Mouse (Mus musculus) cerebellum, adult 2 months (tissue): ENCODE results near the gene 4930470P17Rik. TPM values are rescaled to one million over a fixed set of nuclear protein-coding genes. Genes with fewer than 3 reads are reported as not detected.

Experiments
- DNase-seq, 2 experiments: peaks; one replicate each; pipeline ENCODE4 v3.0.0; 2021
- H3K27ac ChIP-seq: fragments of 200-500 bp; 2 replicates; pipeline ENCODE4 v1.5.1; 2012; ENCODE audit warnings: low read length, control low read depth, inconsistent platforms; ENCODE audit not compliant: insufficient read depth
- H3K27me3 ChIP-seq: fragments of 200-500 bp; 2 replicates; pipeline ENCODE4 v1.6.1; 2012; ENCODE audit warnings: inconsistent platforms, mild to moderate bottlenecking, low read length, moderate library complexity; ENCODE audit not compliant: control insufficient read depth, insufficient read depth
- H3K4me1 ChIP-seq: fragments of 200-500 bp; 2 replicates; pipeline ENCODE4 v1.6.1; 2011; ENCODE audit warnings: low read length; ENCODE audit not compliant: control insufficient read depth, insufficient read depth
- H3K4me3 ChIP-seq: fragments of 200-500 bp; replicated peaks from 2 replicates; pipeline ENCODE3; 2011; ENCODE audit warnings: mild to moderate bottlenecking, low read depth, low read length, control low read depth; ENCODE audit not compliant: insufficient read depth
- CTCF ChIP-seq: fragments of 200-500 bp; IDR thresholded peaks from 2 replicates; pipeline ENCODE4 v1.5.1; 2011; ENCODE audit warnings: low read depth, mild to moderate bottlenecking, control low read depth, low read length, moderate library complexity, borderline replicate concordance; ENCODE audit not compliant: insufficient read depth
- POLR2A ChIP-seq: fragments of 200-500 bp; IDR thresholded peaks from 2 replicates; pipeline ENCODE4 v1.6.1; 2011; ENCODE audit warnings: low read length, control low read depth, borderline replicate concordance; ENCODE audit not compliant: insufficient read depth
- WGBS: fragments of 180-500 bp; shearing (Covaris S2); methylation state at CpG from one replicate; pipeline ENCODE4 v1.1.7; 2018; 5-methylcytosine and 5-hydroxymethylcytosine counted together
- polyA plus RNA-seq: library from polyadenylated mRNA; depleted of rRNA; stranded (reverse); fragments of >200 nt; gene quantifications from 2 replicates; pipeline ENCODE4 v1.2.3, GENCODE M21; 2012

4930470P17Rik gene
- polyA plus RNA-seq, 1 experiment: not detected

GRCm38 (mm10) chr2:170564995-170565394 is 36.8 kb downstream of the 4930470P17Rik start:
- no peak overlapping the region for H3K27ac ChIP-seq
- H3K27me3 ChIP-seq: no peaks in the 10 kb centered on the region; the same call in 1 of the 2 replicates
- WGBS: 87% methylated on average over 8 of the region's 8 CpGs
- TF ChIP-seq POLR2A (no peak), CTCF (no peak)
- H3K4me1 ChIP-seq: no peaks in the 10 kb centered on the region
- DNase-seq: no peak
- no peak overlapping the region for H3K4me3 ChIP-seq

- Histone ChIP-seq H3K4me3 (no peak overlapping the region), H3K4me1 (no peaks in the 10 kb centered on the region), H3K27me3 (no peaks in the 10 kb centered on the region; the same call in 1 of the 2 replicates), H3K27ac (no peak overlapping the region)
- no peak for DNase-seq
- TF ChIP-seq POLR2A: no peak
- no peak for TF ChIP-seq CTCF
- 27% methylated on average over 15 of the region's 15 CpGs for WGBS
These were observed 37.6 kb downstream of the 4930470P17Rik start for GRCm38 (mm10) chr2:170563956-170564855.

- Histone ChIP-seq H3K4me3 (no peak overlapping the region), H3K27ac (no peak overlapping the region), H3K4me1 (no peaks in the 10 kb centered on the region), H3K27me3 (no peaks in the 10 kb centered on the region; the same call in 1 of the 2 replicates)
- TF ChIP-seq POLR2A (no peak), CTCF (no peak)
- WGBS: 66% methylated on average over 7 of the region's 7 CpGs
- DNase-seq: no peak
These were observed 49.7 kb downstream of the 4930470P17Rik start for GRCm38 (mm10) chr2:170552088-170552487.

GRCm38 (mm10) chr2:170550240-170550639 is 51.6 kb downstream of the 4930470P17Rik start:
- DNase-seq: no peak
- Histone ChIP-seq H3K4me3 (no peak overlapping the region), H3K27me3 (no peaks in the 10 kb centered on the region; the same call in 1 of the 2 replicates), H3K27ac (no peak overlapping the region), H3K4me1 (no peaks in the 10 kb centered on the region)
- TF ChIP-seq POLR2A (no peak), CTCF (no peak)
- WGBS: 10% methylated on average over 5 of the region's 5 CpGs

GRCm38 (mm10) chr2:170549146-170549545 is 52.7 kb downstream of the 4930470P17Rik start:
- no peak for DNase-seq
- WGBS: 54% methylated on average over 2 of the region's 2 CpGs

GRCm38 (mm10) chr2:170548046-170548445 is 53.8 kb downstream of the 4930470P17Rik start:
- TF ChIP-seq CTCF: no peak
- no peak for TF ChIP-seq POLR2A
- WGBS: 63% methylated on average over 4 of the region's 4 CpGs
- H3K27ac ChIP-seq: no peak overlapping the region

More at GRCm38 (mm10) chr2:170549146-170549545, 52.7 kb downstream of the 4930470P17Rik start:
- H3K27me3 ChIP-seq: no peaks in the 10 kb centered on the region
- H3K4me3 ChIP-seq: no peak overlapping the region
- no peak for TF ChIP-seq CTCF
- no peak for TF ChIP-seq POLR2A
- H3K27ac ChIP-seq: no peak overlapping the region
- no peaks in the 10 kb centered on the region for H3K4me1 ChIP-seq

GRCm38 (mm10) chr2:170547526-170547925 is 54.3 kb downstream of the 4930470P17Rik start:
- Histone ChIP-seq H3K27ac (no peak overlapping the region), H3K4me1 (no peaks in the 10 kb centered on the region), H3K4me3 (no peak overlapping the region), H3K27me3 (no peaks in the 10 kb centered on the region)
- 34% methylated on average over 6 of the region's 6 CpGs for WGBS
- TF ChIP-seq POLR2A (no peak), CTCF (no peak)
- DNase-seq: no peak

More at GRCm38 (mm10) chr2:170548046-170548445, 53.8 kb downstream of the 4930470P17Rik start:
- H3K27me3 ChIP-seq: no peaks in the 10 kb centered on the region
- H3K4me3 ChIP-seq: no peak overlapping the region
- no peaks in the 10 kb centered on the region for H3K4me1 ChIP-seq
- DNase-seq: no peak

GRCm38 (mm10) chr2:170545745-170546144 is 56.1 kb downstream of the 4930470P17Rik start:
- Histone ChIP-seq H3K27ac (no peak overlapping the region), H3K4me3 (no peak overlapping the region), H3K27me3 (no peaks in the 10 kb centered on the region), H3K4me1 (no peaks in the 10 kb centered on the region)
- TF ChIP-seq POLR2A (no peak), CTCF (no peak)
- 81% methylated on average over 4 of the region's 4 CpGs for WGBS
- no peak for DNase-seq
